Mouse (Mus musculus): Measurements from ENCODE around the gene Fbxl3.

DNA sequence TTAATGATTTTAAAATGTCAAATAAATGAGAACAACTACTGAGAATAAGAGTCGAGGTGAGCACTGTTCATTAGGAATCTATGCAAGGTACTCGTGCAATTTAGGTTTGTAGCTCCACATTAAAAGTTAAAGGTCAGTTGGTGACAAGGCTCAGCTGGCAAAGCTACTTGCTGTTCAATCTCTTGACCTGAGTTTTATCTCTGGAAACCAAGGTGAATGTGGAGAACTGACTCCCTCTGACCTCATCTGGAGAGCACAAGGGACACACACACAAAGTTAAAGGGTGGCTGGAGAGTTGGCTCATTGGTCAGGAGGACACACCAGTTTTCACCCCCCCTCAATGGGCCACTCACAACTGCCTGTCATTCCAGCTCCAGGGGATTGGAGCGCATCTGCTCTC, 1.8 kb upstream of the Fbxl3 start:
- TF ChIP-seq CTCF (IDR thresholded peaks at IDR 0.05; ENCODE audit: low read depth) (no peak), EP300 (IDR thresholded peaks at IDR 0.05; ENCODE audit: low read depth) (no peak)
